ENCODE assay signal across 9 mouse cellular contexts in genomic region chr12:108219825-108220616, GRCm38 (mm10). TPM values are rescaled to one million over a fixed set of nuclear protein-coding genes. Genes with fewer than 3 reads are reported as not detected.
DNase-seq lines count a peak whose midpoint lies in the region; ATAC-seq lines count a peak whose summit lies in the region.
"Had no signal": no experiment of that assay in that cellular context is flagged by ENCODE, and none has a peak within 500 bp of the region (broad histone marks: within the 10 kb centered on the region; RNA-seq: fewer than 3 reads in every experiment).

No protein-coding gene starts in this region.

- WGBS in heart, embryonic 11.5 days (ENCODE audit: insufficient replicate concordance) = 71% methylated on average over 21 of the region's 21 CpGs
- 63% methylated on average over 21 of the region's 21 CpGs for WGBS in forebrain, embryonic 16.5 days
- 57% methylated on average over 21 of the region's 21 CpGs for WGBS in limb, embryonic 15.5 days

- no peak for ATAC-seq in heart, embryonic 11.5 days (replicated peaks; ENCODE audit: insufficient number of reproducible peaks, low FRiP score, low TSS enrichment)
- ATAC-seq in forebrain, embryonic 16.5 days = no peak
- no peak for ATAC-seq in limb, embryonic 15.5 days (ENCODE audit: insufficient number of reproducible peaks, low FRiP score, low TSS enrichment, low read depth)

- DNase-seq in heart, postnatal 36 days = no peak
- peak; percentile 53 for DNase-seq in Muller cell, postnatal 12 days (ENCODE audit: inconsistent ontology term)
- no peak for DNase-seq in urinary bladder, postnatal 25 days (ENCODE audit: low spot score)
- DNase-seq in kidney, postnatal 25 days = no peak
- no peak for DNase-seq in left cerebral cortex, adult 9 months (ENCODE audit: low spot score in 2 of 2)

- intact Hi-C loops in heart, postnatal 36 days (cut with DNase I) = no loop called here

- H3K4me1 ChIP-seq in heart, embryonic 11.5 days (ENCODE audit: control insufficient read depth, insufficient read depth, low read length) = peaks cover 68% of the 10 kb centered on the region
- H3K4me1 ChIP-seq in forebrain, embryonic 16.5 days (replicated peaks; ENCODE audit: control insufficient read depth, insufficient read depth, low read length) = peaks cover 68% of the 10 kb centered on the region
- H3K4me1 ChIP-seq in limb, embryonic 15.5 days = peaks cover 79% of the 10 kb centered on the region

- H3K27ac ChIP-seq in heart, embryonic 11.5 days (ENCODE audit: low read depth, low read length) = 0 out of 2 replicates have a peak overlapping the region, but pooled peaks have one; percentile 31
- peak overlapping the region; percentile 49 for H3K27ac ChIP-seq in forebrain, embryonic 16.5 days (ENCODE audit: low read length)
- H3K27ac ChIP-seq in limb, embryonic 15.5 days = peak overlapping the region; percentile 86

- no peaks in the 10 kb centered on the region for H3K9me3 ChIP-seq in heart, embryonic 11.5 days (replicated peaks; ENCODE audit: control insufficient read depth, low read length)
- H3K9me3 ChIP-seq in forebrain, embryonic 16.5 days (ENCODE audit: control insufficient read depth, low read length) = no peaks in the 10 kb centered on the region
- H3K9me3 ChIP-seq in limb, embryonic 15.5 days = no peaks in the 10 kb centered on the region

- no peaks in the 10 kb centered on the region for H3K36me3 ChIP-seq in heart, embryonic 11.5 days (ENCODE audit: control insufficient read depth, insufficient read depth, low read length)
- H3K36me3 ChIP-seq in forebrain, embryonic 16.5 days (ENCODE audit: control insufficient read depth, insufficient read depth) = no peaks in the 10 kb centered on the region
- H3K36me3 ChIP-seq in limb, embryonic 15.5 days = no peaks in the 10 kb centered on the region

- no peak overlapping the region for H3K9ac ChIP-seq in heart, embryonic 11.5 days (ENCODE audit: low read depth, low read length)
- no peak overlapping the region for H3K9ac ChIP-seq in forebrain, embryonic 16.5 days (replicated peaks; ENCODE audit: low read depth, low read length)
- no peak overlapping the region for H3K9ac ChIP-seq in limb, embryonic 15.5 days

- no peak overlapping the region for H3K4me2 ChIP-seq in heart, embryonic 11.5 days
- no peak overlapping the region for H3K4me2 ChIP-seq in forebrain, embryonic 16.5 days (ENCODE audit: low read length)
- H3K4me2 ChIP-seq in limb, embryonic 15.5 days = peak overlapping the region; percentile 35

- no peaks in the 10 kb centered on the region for H3K27me3 ChIP-seq in heart, embryonic 11.5 days (ENCODE audit: control insufficient read depth, insufficient read depth, low read length)
- no peaks in the 10 kb centered on the region for H3K27me3 ChIP-seq in forebrain, embryonic 16.5 days (replicated peaks; ENCODE audit: control insufficient read depth, insufficient read depth, low read length)
- H3K27me3 ChIP-seq in limb, embryonic 15.5 days = no peaks in the 10 kb centered on the region

- H3K4me3 ChIP-seq in heart, embryonic 11.5 days (ENCODE audit: low read depth, low read length) = no peak overlapping the region
- H3K4me3 ChIP-seq in forebrain, embryonic 16.5 days (replicated peaks; ENCODE audit: low read length) = no peak overlapping the region
- no peak overlapping the region for H3K4me3 ChIP-seq in limb, embryonic 15.5 days
- H3K4me3 ChIP-seq: erythroblast, embryonic 14.5 days had no signal

RNA-seq across cellular contexts. Expression of gene Ccnk, which starts 40.6 kb away (rescaled TPM):
- polyA plus RNA-seq in heart, embryonic 11.5 days (2014; fragmentation: Nextera tagmentation; extraction: Ambion mirVana) = 4.0 and 5.6 TPM in 2 replicates
- 10 to 100 TPM; 28.8 to 30.5 TPM for total RNA-seq in heart, postnatal 36 days (2021)
- polyA plus RNA-seq in forebrain, embryonic 16.5 days (2015; fragmentation: Nextera tagmentation; extraction: Ambion mirVana) = 3.1 and 3.2 TPM in 2 replicates
- 2.4 and 3.4 TPM in 2 replicates for polyA plus RNA-seq in limb, embryonic 15.5 days (2015; fragmentation: Nextera tagmentation; extraction: Ambion mirVana)

RNA-seq across cellular contexts. Expression of gene Setd3, which starts 40.9 kb away (rescaled TPM):
- 62.4 and 64.4 TPM in 2 replicates for polyA plus RNA-seq in heart, embryonic 11.5 days (2014; fragmentation: Nextera tagmentation; extraction: Ambion mirVana)
- total RNA-seq in heart, postnatal 36 days (2021) = 10 to 100 TPM; 83.9 to 91.6 TPM
- 104 and 116 TPM in 2 replicates for polyA plus RNA-seq in forebrain, embryonic 16.5 days (2015; fragmentation: Nextera tagmentation; extraction: Ambion mirVana)
- 87.1 and 87.2 TPM in 2 replicates for polyA plus RNA-seq in limb, embryonic 15.5 days (2015; fragmentation: Nextera tagmentation; extraction: Ambion mirVana)

RNA-seq across cellular contexts. Expression of gene Ccdc85c, which starts 55.2 kb away (rescaled TPM):
- polyA plus RNA-seq in heart, embryonic 11.5 days (2014; fragmentation: Nextera tagmentation; extraction: Ambion mirVana) = 6.3 and 7.8 TPM in 2 replicates
- total RNA-seq in heart, postnatal 36 days (2021) = 10 to 100 TPM; 33.6 to 38.9 TPM
- polyA plus RNA-seq in forebrain, embryonic 16.5 days (2015; fragmentation: Nextera tagmentation; extraction: Ambion mirVana) = 12.0 and 12.9 TPM in 2 replicates
- 4.2 and 4.7 TPM in 2 replicates for polyA plus RNA-seq in limb, embryonic 15.5 days (2015; fragmentation: Nextera tagmentation; extraction: Ambion mirVana)

Comparison
In these comparisons a context has a peak if more than half of its experiments do, and no peak if none do; other contexts are left out.
1. H3K27ac ChIP-seq: peak in every context shown above with its lines; median percentile 86 in limb, embryonic 15.5 days; 49 in forebrain, embryonic 16.5 days; 31 in heart, embryonic 11.5 days.